Mouse (Mus musculus): Measurements from ENCODE around the gene Gm13271.
"Not testable (repeated sequence)": the region's sequence is repeated elsewhere in the genome, so short reads cannot be mapped to it uniquely, and the experiment has no call there.

- not testable (repeated sequence) for TF ChIP-seq CTCF, EP300 (IDR thresholded peaks at IDR 0.05; ENCODE audit: low read depth)
Measured at GRCm38 (mm10) chr4:88780320-88780719, 25.7 kb downstream of the Gm13271 start.
